Mouse (Mus musculus) left cerebral cortex, postnatal 14 days (tissue): Measurements from ENCODE around the gene Fam122a. TPM values are rescaled to one million over a fixed set of nuclear protein-coding genes. Genes with fewer than 3 reads are reported as not detected.

Experiments
- DNase-seq, 2 experiments: peaks; one replicate each; pipeline ENCODE4 v3.0.0; 2021 to 2022; ENCODE audit warnings: low spot score in 2 of 2, mixed read lengths in 1 of 2
- intact Hi-C: fragments of 180-260 bp; cut with DNase I; formaldehyde crosslinking; loops from one replicate; pipeline ENCODE4 v1.15.1; 2025
- total RNA-seq, 2 experiments: library from RNA; stranded (reverse); gene quantifications; 2 replicates each; pipeline ENCODE4 v1.2.3; 2021

Gene Fam122a
- total RNA-seq, 2 experiments from 2014 or later, result 26.1 to 31.2 TPM

- DNase-seq, result no peak
- intact Hi-C loops, result no loop called here
Observed at GRCm38 (mm10) chr19:24499291-24499690, 22.1 kb upstream of the Fam122a start.

GRCm38 (mm10) chr19:24493887-24494286 is 16.7 kb upstream of the Fam122a start:
- intact Hi-C loops, result no loop called here
- no peak for DNase-seq

- intact Hi-C loops, result no loop called here
Observed at GRCm38 (mm10) chr19:24491824-24492223, 14.7 kb upstream of the Fam122a start.

GRCm38 (mm10) chr19:24490275-24490674 is 13.1 kb upstream of the Fam122a start:
- intact Hi-C loops, result no loop called here

More at GRCm38 (mm10) chr19:24491824-24492223, 14.7 kb upstream of the Fam122a start:
- DNase-seq, result no peak

GRCm38 (mm10) chr19:24486433-24487296 is 9.5 kb upstream of the Fam122a start:
- no peak for DNase-seq
- intact Hi-C loops, result no loop called here

More at GRCm38 (mm10) chr19:24490275-24490674, 13.1 kb upstream of the Fam122a start:
- no peak for DNase-seq

GRCm38 (mm10) chr19:24484612-24485194 is 7.5 kb upstream of the Fam122a start:
- intact Hi-C loops, result no loop called here
- no peak for DNase-seq

GRCm38 (mm10) chr19:24480916-24481315 is 3.8 kb upstream of the Fam122a start:
- intact Hi-C loops, result no loop called here
- no peak for DNase-seq

- intact Hi-C loops, result loop anchor here (1.0 to 5.0 kb wide), 2 partner anchors 81 to 175 kb away; partner anchors contain the start of gene Pip5k1b
- no peak for DNase-seq
Observed at GRCm38 (mm10) chr19:24476461-24476860, 695 bp downstream of the Fam122a start.

- no peak for DNase-seq
- intact Hi-C loops, result loop anchor here (5.0 kb wide), 1 partner anchor 82 kb away; the partner anchor contains the start of gene Pip5k1b
Observed at GRCm38 (mm10) chr19:24475281-24475680, 1.9 kb downstream of the Fam122a start.

GRCm38 (mm10) chr19:24472512-24472911 is 4.6 kb downstream of the Fam122a start:
- intact Hi-C loops, result no loop called here

GRCm38 (mm10) chr19:24471538-24471937 is 5.6 kb downstream of the Fam122a start:
- DNase-seq, result no peak
- intact Hi-C loops, result no loop called here

More at GRCm38 (mm10) chr19:24472512-24472911, 4.6 kb downstream of the Fam122a start:
- no peak for DNase-seq

- DNase-seq, result no peak
- intact Hi-C loops, result no loop called here
Observed at GRCm38 (mm10) chr19:24469216-24469615, 7.9 kb downstream of the Fam122a start.

GRCm38 (mm10) chr19:24468616-24469015 is 8.5 kb downstream of the Fam122a start:
- intact Hi-C loops, result no loop called here
- no peak for DNase-seq

GRCm38 (mm10) chr19:24463011-24463410 is 14.1 kb downstream of the Fam122a start:
- no peak for DNase-seq
- intact Hi-C loops, result no loop called here

GRCm38 (mm10) chr19:24456591-24457231 is 20.4 kb downstream of the Fam122a start:
- intact Hi-C loops, result no loop called here
- DNase-seq, result peak; percentile 19 to 28

- intact Hi-C loops, result loop anchor here (1.0 kb wide), 1 partner anchor 41 kb away; no protein-coding TSS in a partner anchor
- DNase-seq, result no peak
Observed at GRCm38 (mm10) chr19:24455249-24455960, 21.8 kb downstream of the Fam122a start.

- no peak for DNase-seq
- intact Hi-C loops, result no loop called here
Observed at GRCm38 (mm10) chr19:24454451-24454850, 22.7 kb downstream of the Fam122a start.

- DNase-seq, result peak in 1 of 2 experiments; percentile 16
- intact Hi-C loops, result no loop called here
Observed at GRCm38 (mm10) chr19:24453379-24453778, 23.8 kb downstream of the Fam122a start.

GRCm38 (mm10) chr19:24452441-24452898 is 24.7 kb downstream of the Fam122a start:
- peak in 1 of 2 experiments; percentile 30 for DNase-seq
- intact Hi-C loops, result no loop called here
